Mouse (Mus musculus) ovary, adult 18-20 months (tissue): Measurements from ENCODE around the gene Mybphl.
A peak's percentile ranks its signal among the peaks of the same experiment; 100 is the strongest.

Source experiments
- DNase-seq: peaks from one replicate; pipeline ENCODE4 v3.0.0; 2022; ENCODE audit warnings: low spot score, mixed read lengths

The Mybphl gene

DNA sequence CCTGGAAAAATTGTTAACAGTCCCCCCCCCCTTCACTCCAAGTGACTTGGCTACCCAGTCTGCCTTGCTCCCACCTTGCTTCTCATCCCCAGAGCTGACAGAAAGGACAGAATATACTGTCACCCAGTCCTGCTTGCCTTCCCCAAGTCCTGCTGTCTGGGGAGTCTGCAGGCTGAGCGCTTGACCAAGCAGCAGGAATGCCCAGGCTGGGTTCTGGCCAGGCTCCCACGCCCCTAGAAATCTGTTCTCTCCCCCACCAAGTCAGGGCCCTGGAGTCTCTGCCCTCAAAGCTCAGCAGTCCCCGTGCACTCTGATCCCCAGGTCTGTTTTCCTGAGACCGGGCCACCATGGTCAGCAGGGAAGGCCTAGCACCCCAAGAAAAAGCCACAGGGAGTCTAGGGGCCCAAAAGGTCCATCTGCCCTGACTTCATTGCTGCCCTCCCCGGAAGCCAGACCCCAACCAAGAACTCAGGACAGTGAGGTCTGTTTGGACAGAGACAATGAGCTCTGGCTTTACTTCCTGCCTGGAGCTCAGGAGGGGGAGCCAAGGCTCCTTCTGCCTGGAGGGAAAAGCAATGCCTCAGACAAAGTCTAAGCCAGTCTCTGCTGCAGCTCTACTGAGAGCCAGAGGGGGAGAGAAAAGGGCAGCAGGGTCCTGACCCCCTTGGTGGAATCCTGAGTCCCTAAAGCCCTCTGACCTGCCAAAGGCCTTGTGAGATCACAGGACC lies 46.5 kb downstream of the Mybphl start:
- DNase-seq = no peak

DNA sequence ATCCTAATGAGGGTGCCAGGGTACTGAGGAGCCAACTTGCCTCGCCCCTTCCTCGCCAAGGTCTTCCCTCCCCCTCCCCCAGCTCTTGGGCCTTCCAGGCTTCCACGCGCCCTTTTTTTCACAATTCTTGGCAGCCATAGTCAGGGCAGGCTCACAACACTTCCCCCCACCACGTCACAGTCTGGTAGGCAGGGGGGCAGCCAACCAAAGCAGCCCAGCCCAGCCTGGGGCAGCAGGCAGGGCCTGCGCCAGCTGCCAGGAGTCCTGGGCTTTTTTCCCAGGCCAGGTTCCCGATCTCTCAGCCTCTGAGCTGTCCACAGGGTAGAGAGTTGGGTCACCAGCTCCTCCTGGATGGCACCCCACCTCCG lies 47.0 kb downstream of the Mybphl start:
- DNase-seq = peak; percentile 50

DNA sequence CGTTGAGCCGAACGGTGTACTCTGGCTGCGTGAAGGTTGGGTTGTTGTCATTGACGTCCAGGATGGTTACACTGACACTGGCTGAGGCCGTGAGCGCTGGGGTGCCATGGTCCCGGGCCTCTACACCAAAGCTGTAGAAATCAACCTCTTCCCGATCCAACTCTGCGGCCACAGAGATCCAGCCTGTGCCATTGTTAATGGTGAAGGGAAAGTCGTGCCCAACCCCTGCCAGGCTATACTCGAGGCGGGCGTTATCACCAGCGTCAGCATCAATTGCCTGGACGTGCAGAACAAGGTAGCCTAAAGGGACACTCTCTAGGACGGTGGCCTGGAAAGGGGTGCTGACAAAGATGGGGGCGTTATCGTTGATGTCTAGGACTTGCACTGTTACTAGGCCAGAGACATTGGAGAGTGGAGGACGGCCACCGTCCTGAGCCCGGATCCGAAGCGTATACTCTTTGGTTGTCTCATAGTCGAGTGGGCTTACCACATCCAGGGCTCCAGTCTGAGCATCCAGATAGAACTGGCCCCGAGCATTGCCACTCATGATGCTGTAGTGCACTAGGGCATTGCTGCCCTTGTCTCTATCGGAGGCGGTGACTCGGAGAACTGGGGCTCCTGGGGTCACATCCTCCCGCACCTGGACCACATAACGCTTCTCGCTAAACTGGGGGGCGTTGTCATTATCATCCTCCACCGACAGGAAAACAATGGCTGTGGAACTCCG lies 49.1 kb downstream of the Mybphl start:
- DNase-seq = no peak

DNA sequence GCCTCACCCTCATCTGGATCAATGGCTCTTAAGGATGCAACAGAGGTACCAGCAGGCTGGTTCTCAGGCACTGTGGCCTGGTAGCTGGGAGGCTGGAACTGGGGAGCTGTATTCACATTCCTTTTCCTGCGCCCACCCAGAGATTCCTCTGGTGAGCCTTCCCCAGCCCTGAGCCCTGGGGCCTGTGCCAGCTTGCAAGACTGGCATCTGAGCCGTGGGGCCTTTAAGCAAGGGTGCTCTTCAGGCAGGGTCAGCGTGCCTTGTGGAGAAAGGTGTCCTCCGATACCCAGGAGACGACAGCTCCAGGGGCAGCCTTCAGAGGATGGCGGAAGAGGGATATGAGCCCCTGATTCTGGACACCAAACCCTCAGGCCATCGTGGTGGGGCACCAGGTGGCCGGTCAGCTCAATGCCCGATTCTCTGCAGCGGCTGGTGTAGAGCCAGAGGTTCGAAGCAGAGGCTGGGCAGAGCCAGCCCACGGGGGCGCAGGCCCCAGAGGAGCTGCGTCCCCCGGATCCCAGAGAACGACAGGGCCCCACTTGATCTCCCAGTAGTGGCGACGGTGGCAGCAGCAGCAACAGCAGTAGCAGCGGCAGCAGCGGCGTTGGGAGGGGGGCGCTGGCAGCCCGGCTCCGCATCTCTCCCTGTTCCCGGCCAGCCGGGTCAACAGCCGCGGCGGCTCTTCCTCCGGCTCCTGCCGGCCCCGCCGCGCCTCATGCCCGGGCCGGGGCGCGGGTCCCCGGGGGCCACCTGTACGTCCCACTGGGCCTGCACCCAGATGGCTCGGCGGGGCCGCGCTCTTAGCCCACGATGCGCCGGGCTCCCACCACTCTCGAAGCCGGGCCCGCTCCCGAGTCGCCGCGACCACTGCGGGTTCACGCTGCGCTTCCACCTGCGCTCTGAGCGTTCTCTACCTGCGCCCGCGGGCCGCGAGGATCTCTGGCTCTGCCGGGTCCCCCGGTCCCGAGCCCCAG lies 50.4 kb downstream of the Mybphl start, which contains the start of gene Celsr2:
Gene Celsr2, minus strand, starts transcription at position 696 of the 974 bp plus-strand sequence.
- DNase-seq = no peak

DNA sequence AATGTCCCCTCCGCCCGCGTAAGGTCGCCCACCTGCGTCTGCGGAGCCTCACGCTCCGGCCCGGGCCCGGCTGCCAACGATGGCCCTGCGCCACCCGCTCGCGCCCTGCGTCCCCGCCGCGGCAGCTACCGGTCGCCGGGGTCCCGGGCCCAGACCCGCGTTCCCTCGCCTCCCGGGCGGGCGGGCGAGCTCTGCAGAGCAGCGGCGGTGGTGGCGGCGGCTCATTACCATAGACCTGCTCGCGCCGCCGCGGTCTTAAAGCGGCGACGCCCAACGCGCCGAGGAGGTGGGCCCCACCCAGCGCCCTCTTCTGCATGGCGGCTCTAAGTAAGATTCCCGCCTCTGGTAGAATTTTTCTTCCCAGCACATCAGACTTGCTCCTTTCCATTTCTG lies 51.1 kb downstream of the Mybphl start:
- peak; percentile 56 for DNase-seq

DNA sequence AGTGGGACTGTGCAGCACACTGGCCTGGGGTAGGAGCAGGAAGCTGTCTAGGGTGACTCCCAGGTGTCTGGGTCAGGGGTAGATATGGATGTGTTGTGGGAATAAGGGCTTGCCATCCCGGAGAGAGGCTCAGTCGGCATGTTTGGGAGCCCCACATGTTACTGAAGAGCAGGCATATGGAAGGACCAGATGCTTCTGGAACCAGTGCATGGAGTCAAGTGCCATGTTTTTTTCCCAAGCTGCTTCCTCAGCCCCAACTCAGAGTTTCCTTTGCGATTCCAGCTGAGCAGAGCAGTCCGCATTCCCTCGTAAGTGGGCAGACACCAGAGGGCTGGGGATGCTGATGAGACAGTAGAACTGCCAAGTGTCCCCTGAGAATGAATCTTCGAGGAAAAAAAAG lies 58.3 kb downstream of the Mybphl start:
- no peak for DNase-seq

DNA sequence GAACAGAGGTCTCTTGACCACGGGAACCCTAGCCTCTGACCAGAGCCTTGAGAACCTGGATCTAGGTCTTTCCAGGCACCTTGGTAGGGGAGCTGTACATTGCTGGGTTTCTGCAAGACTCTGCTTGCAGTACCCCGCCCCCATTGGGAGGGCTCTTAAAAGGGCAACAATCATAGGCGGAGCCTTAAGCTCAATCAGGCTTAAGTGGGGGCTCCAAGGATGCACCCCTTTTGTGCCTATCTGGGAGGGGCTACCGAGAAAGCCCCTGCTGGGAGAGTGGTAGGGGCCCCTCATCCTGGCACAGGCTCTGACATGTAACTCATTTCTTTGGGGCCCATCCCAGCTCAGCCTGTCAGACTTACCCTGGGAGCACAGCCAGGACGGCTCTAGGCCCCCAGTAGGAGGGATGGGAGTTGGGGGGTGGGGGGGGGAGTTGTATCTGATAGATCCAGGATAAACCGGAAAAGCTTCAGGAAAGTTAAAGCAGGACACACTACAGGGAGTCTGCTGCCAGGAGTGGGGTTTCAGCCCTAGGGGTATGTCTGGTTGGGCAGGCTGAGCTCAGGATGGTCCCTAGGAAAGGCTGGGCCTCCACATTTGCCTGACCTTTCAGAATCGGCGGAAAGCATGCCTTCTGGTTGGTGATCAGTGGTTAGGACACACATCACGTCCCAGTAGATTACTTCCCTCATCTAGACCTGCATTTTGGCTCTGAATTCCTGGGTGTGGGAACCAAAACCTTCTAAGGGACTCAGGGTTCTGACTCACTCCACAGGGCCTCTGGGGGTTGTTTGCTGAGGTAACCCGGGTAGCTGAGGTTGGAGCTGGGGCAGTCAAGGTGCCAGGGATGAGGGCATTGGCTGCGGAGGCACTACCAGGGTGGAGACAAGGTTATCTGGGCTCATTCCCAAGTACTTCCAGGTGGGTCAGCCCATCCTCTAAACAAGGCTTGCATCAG lies 59.4 kb downstream of the Mybphl start:
- no peak for DNase-seq

DNA sequence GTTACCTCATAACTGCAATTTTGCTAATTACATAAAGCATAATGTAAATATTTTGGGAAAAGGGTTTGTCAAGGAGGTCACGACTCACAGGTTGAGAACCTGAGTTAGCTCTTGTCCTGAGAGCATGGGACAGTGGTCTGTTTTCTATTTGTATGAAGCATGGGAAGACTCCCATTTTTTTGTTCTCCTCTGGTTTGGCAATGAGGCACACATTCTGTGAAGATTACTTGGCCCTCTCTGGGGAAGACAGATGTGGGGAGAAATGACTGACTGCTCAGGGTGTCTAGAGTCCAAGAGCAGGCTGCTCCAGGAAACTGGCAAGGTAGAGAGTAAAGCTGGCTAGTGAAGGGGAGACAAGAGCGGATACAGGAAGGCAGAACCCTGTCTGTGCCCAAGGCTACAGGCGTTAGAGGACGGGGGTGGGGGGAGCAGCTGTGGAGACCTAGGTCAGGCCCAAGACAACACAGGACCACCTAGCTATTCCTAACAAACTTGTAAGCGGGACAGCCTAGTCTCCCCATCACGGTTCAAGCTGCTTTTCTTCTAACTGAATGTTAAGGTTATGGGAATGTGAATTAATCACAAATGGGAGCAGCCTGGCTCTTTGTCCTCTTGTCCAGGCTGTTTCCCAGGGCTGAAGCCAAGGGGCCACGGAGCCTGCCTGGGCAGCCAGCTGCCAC lies 60.4 kb downstream of the Mybphl start:
- no peak for DNase-seq

DNA sequence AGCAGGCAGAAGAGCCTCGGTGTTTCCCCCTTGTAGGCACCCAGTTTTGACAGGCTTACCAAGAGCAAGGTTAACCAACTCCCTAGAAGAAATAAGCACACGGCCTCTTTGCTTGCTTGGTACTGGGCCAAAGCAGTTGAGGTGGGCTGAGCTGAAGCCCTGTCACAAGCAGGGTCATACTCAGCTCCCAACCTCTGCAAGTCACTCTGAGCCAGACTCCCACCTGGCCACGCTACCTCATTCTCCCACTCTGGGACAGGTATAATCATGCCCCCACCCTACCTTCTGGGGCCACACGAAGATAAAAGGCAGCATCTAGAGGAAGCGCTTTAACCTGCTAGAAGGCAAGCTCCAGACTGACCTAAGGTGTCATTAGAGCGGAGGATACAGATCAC lies 60.9 kb downstream of the Mybphl start:
- no peak for DNase-seq
